Mouse (Mus musculus) kidney, adult 2 months (tissue): ENCODE results near the gene Gm42421.

Source experiments
- CTCF ChIP-seq: fragments of 200-500 bp; conservative IDR thresholded peaks from 2 replicates; pipeline ENCODE4 v1.5.1; 2011; ENCODE audit warnings: low read depth, mild to moderate bottlenecking, control low read depth, low read length, moderate library complexity, mixed read lengths; ENCODE audit not compliant: insufficient read depth, insufficient read length
- POLR2A ChIP-seq: fragments of 200-500 bp; IDR thresholded peaks from one replicate; pipeline ENCODE4 v1.6.1; 2011; ENCODE audit warnings: low read depth, low read length, control low read depth

DNA sequence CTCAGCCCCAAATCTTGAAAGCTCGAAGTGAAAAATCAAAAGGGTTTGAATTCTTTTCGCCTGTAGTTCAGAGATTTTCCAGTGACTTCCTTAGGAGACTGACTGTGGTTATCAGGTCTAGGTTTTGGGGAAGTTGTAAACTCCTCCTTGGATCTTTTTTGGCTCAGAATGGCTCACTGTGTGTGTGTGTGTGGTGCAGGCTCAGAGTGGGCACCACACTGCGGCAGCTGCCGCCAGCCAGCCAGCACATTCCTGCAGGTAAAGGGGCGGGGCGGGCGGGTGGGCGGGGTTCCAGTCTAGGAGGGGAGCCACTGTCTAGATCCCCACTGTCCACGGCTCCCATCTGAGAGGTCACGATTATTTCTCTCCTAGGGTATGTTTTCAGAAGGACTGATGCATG, 13.6 kb downstream of the Gm42421 start:
- TF ChIP-seq CTCF = no peak
- no peak for TF ChIP-seq POLR2A
